Mouse (Mus musculus): ENCODE measurements around the gene Tspan9. TPM values are rescaled to one million over a fixed set of nuclear protein-coding genes. Genes with fewer than 3 reads are reported as not detected.

The Tspan9 gene
- total RNA-seq (2021), result 10 to 100 TPM; 53.0 to 57.6 TPM
- long read RNA-seq, experiment 1, transcript Tspan9-201 (9 exons, 1,405 nt), result major isoform, 7 of 79 reads
- long read RNA-seq, experiment 1, partial matches to known transcripts, result 13 of 79 reads
- long read RNA-seq, experiment 1, other reads (novel, unspliced or antisense), result 59 of 79 reads
- long read RNA-seq, experiment 2, transcript Tspan9-201 (9 exons, 1,405 nt), result major isoform, 7 of 76 reads
- long read RNA-seq, experiment 2, partial matches to known transcripts, result 14 of 76 reads
- long read RNA-seq, experiment 2, other reads (novel, unspliced or antisense), result 55 of 76 reads

DNA sequence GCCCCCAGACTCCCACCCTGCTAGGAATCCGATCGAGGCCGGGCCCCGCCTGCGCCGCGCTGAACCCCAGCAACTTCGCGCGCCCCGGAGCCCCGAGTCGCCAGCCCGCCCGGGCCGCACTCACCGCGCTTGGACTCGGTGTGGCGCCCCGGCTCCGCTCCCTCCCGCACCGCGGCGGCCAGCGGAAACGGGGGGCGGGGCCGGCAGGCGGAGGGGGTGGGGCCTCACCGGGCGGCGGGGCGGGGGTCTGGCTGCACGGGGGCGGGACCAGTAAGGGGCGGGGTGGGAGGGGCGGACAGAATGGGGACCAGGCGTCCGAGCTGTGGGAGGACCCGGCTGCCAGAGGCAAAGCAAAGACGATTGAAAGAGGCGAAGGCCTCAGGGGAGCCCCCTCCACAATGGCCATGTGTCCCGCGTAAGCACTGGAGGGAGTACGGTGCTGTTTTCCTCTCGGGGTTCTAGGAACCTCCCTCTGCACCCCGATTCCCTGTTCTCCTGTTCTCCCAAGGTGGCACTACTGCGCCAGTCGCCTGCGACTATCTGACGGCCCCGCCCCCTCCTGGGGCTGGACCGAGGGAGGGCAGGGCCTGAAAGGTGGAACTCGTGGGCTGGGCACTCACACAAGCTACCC lies at the start of gene Tspan9:
Gene Tspan9 (minus strand): TSS at position 205 of the 631 bp plus-strand sequence.
- DNase-seq (ENCODE audit: extremely low spot score in 1 of 2, low spot score in 2 of 2), result peak; percentile 55 to 59
- TF ChIP-seq CTCF (IDR thresholded peaks at IDR 0.05), result no peak; the same call in none of the 2 replicates
- intact Hi-C loops (cut with DNase I), result loop anchor here (2.0 to 10.0 kb wide), 4 partner anchors 53 to 599 kb away; no protein-coding TSS in a partner anchor
- Histone ChIP-seq H3K27ac (peak within 1 kb of the TSS; percentile 84), H3K4me3 (peak within 1 kb of the TSS; percentile 54)

DNA sequence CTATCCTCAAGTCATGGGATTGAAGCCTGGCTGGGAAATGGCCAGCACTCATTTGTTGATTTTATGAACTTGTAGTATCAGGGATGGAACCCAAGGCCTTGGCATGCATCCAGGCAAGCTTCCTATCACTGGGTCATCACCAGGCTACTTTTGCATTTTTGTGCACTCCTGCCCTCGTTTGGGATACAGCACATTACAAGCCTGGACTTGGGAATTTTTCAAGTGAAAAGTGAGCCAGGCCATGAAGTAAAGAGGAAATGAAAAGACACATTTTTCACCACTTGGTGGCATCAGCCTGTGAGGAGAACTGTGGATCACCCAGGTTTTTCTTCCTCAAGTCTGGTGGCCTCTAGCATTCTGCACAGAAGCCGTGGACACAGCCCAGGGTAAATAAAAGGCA lies 40.1 kb upstream of the Tspan9 start:
- intact Hi-C loops (cut with DNase I), result no loop called here
- H3K27ac ChIP-seq, result no peak overlapping the region
- TF ChIP-seq CTCF (IDR thresholded peaks at IDR 0.05), result peak; percentile 42
- no peak overlapping the region for H3K4me3 ChIP-seq
- no peak for DNase-seq (ENCODE audit: extremely low spot score in 1 of 2, low spot score in 2 of 2)

DNA sequence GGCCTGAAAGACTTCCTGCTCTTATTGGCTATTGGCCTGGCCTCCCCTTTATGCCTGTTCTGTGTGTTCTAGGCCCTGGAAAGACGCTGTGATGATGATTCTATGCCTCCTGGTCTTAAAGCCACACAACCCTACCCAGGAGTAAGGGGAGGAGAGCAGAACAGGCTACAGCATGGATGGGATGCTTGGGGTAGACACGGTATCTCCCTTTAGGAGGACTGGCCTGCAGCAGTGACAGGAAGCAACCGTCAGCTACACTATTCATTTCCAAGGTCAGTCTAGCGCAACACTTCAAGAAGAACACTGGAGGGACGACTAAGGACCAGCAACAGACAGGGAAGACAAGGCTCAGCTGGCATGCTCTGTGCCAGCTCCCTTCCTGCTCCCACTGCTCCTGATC lies 37.8 kb upstream of the Tspan9 start:
- no peak for TF ChIP-seq CTCF (IDR thresholded peaks at IDR 0.05)
- intact Hi-C loops (cut with DNase I), result no loop called here
- DNase-seq (ENCODE audit: extremely low spot score in 1 of 2, low spot score in 2 of 2), result no peak

DNA sequence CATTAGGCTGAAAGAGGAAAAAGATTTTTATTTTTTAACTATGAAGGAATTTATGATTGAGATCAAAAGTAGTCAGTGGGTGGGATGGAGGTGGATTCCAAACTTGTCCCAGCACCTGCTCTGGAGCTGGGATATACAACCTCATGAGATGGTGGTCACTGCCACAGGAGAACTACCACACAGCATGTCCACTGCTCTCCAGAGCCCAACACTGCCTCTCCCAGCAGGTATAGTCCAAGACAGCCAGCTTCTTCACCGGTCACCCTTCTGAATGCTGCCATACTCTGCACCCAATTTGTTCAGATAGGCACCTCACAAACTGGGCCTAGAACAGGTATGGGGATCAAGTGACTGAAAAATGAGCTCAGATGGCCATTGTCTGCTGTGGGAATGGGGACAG lies 36.3 kb upstream of the Tspan9 start:
- intact Hi-C loops (cut with DNase I), result no loop called here
- Histone ChIP-seq H3K4me3 (no peak overlapping the region), H3K27ac (no peak overlapping the region)
- no peak for DNase-seq (ENCODE audit: extremely low spot score in 1 of 2, low spot score in 2 of 2)
- TF ChIP-seq CTCF (IDR thresholded peaks at IDR 0.05), result no peak

More for the DNA sequence above, 37.8 kb upstream of the Tspan9 start:
- no peak overlapping the region for H3K4me3 ChIP-seq
- no peak overlapping the region for H3K27ac ChIP-seq

DNA sequence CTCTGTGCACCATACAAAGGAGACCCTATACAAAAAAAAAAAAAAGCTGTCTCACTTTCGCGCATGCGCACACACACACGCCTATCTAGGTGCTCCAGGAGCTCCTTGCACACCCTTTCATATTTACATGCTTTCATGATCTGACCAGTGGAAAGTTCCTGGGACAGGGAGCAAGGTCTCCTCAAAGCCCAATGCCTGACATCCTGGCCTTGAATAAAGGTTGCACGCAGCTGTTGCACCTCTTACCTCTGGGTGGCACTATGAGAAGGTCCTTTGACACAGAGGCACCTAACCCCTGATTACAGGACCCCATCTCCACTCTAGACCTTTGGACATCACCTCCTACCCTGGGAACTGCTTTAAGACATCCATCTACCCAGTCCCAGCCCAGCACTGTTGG lies 35.9 kb upstream of the Tspan9 start:
- Histone ChIP-seq H3K27ac (no peak overlapping the region), H3K4me3 (no peak overlapping the region)
- DNase-seq (ENCODE audit: extremely low spot score in 1 of 2, low spot score in 2 of 2), result no peak
- intact Hi-C loops (cut with DNase I), result no loop called here
- no peak; the same call in 1 of the 2 replicates for TF ChIP-seq CTCF (IDR thresholded peaks at IDR 0.05)

DNA sequence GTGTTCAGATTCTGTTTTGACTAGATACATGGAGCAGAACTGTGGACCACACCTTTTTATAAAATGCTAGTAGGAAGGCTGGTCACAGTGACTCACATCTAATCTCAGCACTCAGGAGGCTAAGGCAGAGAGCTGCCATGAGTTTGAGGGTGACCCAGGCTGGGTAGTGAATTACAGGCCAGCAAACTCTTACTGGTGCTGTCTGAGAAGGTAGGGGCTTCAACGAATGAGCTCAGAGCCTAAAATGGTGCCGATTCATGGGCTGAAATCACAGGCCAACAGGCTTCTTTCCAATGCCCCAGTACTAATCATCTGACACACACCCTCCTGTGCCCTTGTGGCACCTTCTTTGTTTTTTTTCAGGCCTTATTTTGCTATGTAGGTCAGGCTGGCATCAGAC lies 35.3 kb upstream of the Tspan9 start:
- H3K4me3 ChIP-seq, result no peak overlapping the region
- TF ChIP-seq CTCF (IDR thresholded peaks at IDR 0.05), result no peak
- DNase-seq (ENCODE audit: extremely low spot score in 1 of 2, low spot score in 2 of 2), result no peak
- intact Hi-C loops (cut with DNase I), result no loop called here
- H3K27ac ChIP-seq, result no peak overlapping the region

DNA sequence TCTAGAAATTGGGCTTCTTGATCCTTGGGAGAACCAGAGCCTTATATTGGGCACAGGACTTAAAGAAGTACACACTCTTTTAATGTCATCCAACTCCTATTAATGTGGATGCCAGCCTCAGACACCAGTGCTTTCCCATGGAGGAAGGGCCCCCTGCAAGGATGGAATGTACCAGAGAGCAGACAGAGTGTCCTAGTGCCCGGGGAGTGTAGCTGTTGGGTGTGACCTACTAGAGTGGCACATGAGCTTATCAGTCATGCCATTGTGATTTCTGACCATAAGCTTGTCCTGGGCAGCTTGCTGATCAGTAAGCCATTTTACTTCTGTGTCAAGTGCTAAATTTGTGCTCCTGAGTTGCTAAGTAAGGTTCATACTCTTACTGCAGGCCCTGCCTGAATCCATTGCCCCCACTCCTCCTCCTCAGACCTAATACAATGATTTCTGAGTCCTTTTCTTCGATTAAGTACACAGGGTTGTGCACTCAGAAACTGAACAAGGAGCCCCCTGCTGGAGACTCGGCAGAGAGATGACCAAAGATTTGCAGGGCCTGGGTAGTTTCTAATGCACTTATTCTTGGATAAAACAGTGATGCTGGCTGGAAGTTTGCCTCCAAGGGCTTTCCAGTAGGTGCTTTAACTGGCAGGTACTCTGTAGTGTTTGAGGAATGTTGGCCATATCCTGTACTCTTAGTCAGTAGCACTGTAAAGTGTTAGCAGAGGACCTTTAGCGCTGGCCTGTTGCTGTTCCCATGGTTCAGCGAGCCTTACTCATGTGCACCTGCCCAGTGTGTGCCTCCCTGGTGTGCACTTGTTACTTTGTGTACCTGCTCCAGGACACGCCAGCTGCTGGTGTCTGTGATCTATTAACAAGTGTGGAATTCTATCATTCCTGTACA lies 25.6 kb upstream of the Tspan9 start:
- H3K27ac ChIP-seq, result no peak overlapping the region
- intact Hi-C loops (cut with DNase I), result no loop called here
- no peak for DNase-seq (ENCODE audit: extremely low spot score in 1 of 2, low spot score in 2 of 2)
- no peak overlapping the region for H3K4me3 ChIP-seq
- peak; percentile 58 for TF ChIP-seq CTCF (IDR thresholded peaks at IDR 0.05)

DNA sequence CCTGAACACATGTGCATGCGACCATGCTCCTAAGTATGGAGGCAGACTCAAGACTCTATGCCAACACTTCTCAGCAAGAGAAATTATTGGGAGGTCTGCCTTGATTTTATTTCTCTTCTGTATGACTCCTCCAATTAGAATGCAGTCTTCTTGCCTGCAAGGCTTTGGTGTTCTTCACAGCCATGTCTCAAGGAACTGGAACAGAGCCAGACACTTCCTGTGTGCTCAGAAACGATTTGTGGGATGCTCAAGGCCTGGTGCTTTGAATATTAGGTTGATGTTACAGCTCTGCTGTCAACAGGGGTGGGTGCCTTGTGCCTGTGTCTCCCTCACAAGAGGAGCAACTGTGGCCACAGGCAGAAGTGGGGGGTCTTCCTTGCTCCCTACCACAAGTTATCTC lies 22.2 kb upstream of the Tspan9 start:
- Histone ChIP-seq H3K4me3 (no peak overlapping the region), H3K27ac (no peak overlapping the region)
- no peak for TF ChIP-seq CTCF (IDR thresholded peaks at IDR 0.05)
- intact Hi-C loops (cut with DNase I), result no loop called here
- no peak for DNase-seq (ENCODE audit: extremely low spot score in 1 of 2, low spot score in 2 of 2)

DNA sequence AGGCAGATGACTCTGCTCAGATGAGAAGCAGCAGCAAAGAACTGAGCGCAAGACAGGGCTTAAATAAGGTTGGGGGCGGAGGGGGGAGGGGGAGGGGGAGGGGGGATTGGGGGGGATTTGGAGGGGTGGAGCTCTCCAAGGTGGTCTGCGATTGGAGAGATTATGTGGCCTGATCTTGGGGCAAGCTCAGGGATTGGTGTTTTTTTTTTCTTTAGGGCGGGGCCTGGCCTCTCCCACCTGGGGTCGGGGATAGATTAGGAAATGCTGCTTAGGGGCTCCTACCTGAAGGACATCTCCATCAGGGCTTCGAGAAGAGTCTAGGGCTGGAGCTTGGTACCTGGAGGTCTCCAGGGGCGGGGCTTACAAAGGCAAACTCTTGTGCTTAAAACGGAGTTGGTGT lies 21.2 kb upstream of the Tspan9 start:
- intact Hi-C loops (cut with DNase I), result no loop called here
- no peak for TF ChIP-seq CTCF (IDR thresholded peaks at IDR 0.05)
- H3K4me3 ChIP-seq, result no peak overlapping the region
- DNase-seq (ENCODE audit: extremely low spot score in 1 of 2, low spot score in 2 of 2), result no peak
- no peak overlapping the region for H3K27ac ChIP-seq

DNA sequence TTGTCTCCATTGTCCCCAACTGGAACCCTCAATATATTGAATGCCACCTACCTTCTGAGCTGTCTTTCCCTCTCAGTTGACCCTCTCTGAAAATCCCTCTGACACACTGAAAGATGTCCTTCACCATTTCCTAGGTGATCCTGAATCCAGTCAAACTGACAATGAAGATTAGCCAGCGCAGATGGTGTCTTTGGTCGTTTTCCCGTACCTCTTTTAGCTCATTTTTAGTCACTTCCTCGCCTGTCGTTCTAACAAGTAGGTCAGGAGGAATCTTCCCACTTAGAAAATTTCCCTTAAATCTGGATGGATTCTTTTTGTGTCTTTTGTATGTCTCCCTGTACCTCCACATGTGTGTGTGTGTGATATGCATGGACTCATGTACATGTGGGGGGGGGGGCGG lies 15.7 kb upstream of the Tspan9 start:
- no peak for DNase-seq (ENCODE audit: extremely low spot score in 1 of 2, low spot score in 2 of 2)
- TF ChIP-seq CTCF (IDR thresholded peaks at IDR 0.05), result no peak
- H3K4me3 ChIP-seq, result no peak overlapping the region
- H3K27ac ChIP-seq, result peak overlapping the region; percentile 75; the same call in 1 of the 2 replicates
- intact Hi-C loops (cut with DNase I), result no loop called here

DNA sequence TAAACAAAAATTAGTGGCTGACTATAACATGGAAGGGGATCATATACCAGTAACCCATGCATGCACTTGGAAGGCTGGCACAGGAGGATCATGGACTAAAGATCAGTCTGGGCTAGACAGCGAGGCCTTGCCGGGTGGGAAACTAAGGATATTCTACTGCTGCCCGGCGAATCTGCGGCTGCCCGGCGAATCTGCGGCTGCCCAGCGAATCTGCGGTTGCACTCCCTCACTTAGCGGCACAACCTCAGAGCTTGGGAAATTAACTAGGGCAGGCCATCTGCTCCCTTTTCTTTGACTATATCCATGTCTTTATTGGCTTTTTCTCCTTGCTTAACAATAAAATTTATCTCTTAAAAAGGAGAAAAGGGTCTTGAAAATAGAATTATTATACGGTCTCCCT lies 14.6 kb upstream of the Tspan9 start:
- TF ChIP-seq CTCF (IDR thresholded peaks at IDR 0.05), result no peak
- Histone ChIP-seq H3K4me3 (no peak overlapping the region), H3K27ac (peak overlapping the region; percentile 75; the same call in 1 of the 2 replicates)
- intact Hi-C loops (cut with DNase I), result no loop called here
- DNase-seq (ENCODE audit: extremely low spot score in 1 of 2, low spot score in 2 of 2), result no peak

DNA sequence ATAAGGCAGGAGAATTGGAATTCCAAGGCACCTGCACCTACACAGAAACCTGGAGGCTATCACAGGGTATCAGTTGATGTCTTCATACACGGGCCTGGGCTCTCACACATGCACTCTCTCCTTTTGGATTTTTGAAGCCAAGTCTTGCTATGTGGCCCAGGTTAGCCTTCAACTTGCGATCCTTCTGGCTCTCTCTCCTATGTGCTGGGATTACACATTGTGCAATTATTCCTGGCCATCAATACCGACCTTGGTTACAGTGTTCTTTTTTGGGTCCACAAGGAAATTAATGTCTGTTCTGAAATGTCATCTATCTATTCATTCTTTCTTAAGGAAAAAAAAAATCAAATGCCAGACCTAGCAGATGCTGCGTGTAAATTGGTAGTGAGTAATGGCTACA lies 13.1 kb upstream of the Tspan9 start:
- H3K27ac ChIP-seq, result no peak overlapping the region
- no peak overlapping the region for H3K4me3 ChIP-seq
- no peak for TF ChIP-seq CTCF (IDR thresholded peaks at IDR 0.05)
- no peak for DNase-seq (ENCODE audit: extremely low spot score in 1 of 2, low spot score in 2 of 2)
- intact Hi-C loops (cut with DNase I), result no loop called here

Data from left cerebral cortex, adult 2 months (tissue).